Mouse (Mus musculus) C2C12 (cell line): ENCODE results near the gene Spesp1.

Experiments
- CEBPB ChIP-seq: IDR thresholded peaks from one replicate; pipeline ENCODE4 v1.6.1; 2011; ENCODE audit warnings: low read depth, mild to moderate bottlenecking, control low read depth, moderate library complexity
- CTCF ChIP-seq: IDR thresholded peaks from one replicate; pipeline ENCODE4 v1.5.1; 2011; ENCODE audit not compliant: control insufficient read depth, insufficient read depth, insufficient read length
- FOSL1 ChIP-seq: IDR thresholded peaks from one replicate; pipeline ENCODE4 v1.8.0; 2011; ENCODE audit warnings: mild to moderate bottlenecking, low read length; ENCODE audit not compliant: poor library complexity, insufficient read depth, severe bottlenecking
- MAX ChIP-seq: IDR thresholded peaks from one replicate; pipeline ENCODE4 v1.6.1; 2011; ENCODE audit warnings: mild to moderate bottlenecking, control low read depth
- MYOD1 ChIP-seq: IDR thresholded peaks from one replicate; pipeline ENCODE4 v1.6.1; 2011; ENCODE audit warnings: low read depth; ENCODE audit not compliant: control insufficient read depth, insufficient read length
- MYOG ChIP-seq: IDR thresholded peaks from one replicate; pipeline ENCODE4 v1.6.1; 2011; ENCODE audit not compliant: control insufficient read depth, insufficient read length; ENCODE audit errors: extremely low read depth
- USF1 ChIP-seq: IDR thresholded peaks from one replicate; pipeline ENCODE4 v1.6.1; 2011; ENCODE audit warnings: low read depth, mild to moderate bottlenecking, control low read depth, moderate library complexity

- TF ChIP-seq USF1 (no peak), CTCF (no peak), CEBPB (no peak), MAX (no peak), MYOG (no peak), MYOD1 (no peak), FOSL1 (no peak)
Observed at GRCm38 (mm10) chr9:62296891-62297290, 14.9 kb upstream of the Spesp1 start.
